Mouse (Mus musculus) kidney, adult 8-10 months (tissue): ENCODE measurements at regions not wholly inside any gene's neighbourhood (a gene's known extent, or its start where the extent isn't known, plus 50 kb on each side); places are given as distances from the start of the nearest gene placed in this dataset.

Source experiments
- DNase-seq, 2 experiments: peaks; one replicate each; pipeline ENCODE4 v3.0.0; 2022

GRCm38 (mm10) chr3:144378524-144379225 is 173.7 kb upstream of the Lmo4 start:
- peak in 1 of 2 experiments; percentile 24 for DNase-seq

GRCm38 (mm10) chr3:144377626-144378523 is 172.9 kb upstream of the Lmo4 start:
- no peak for DNase-seq

GRCm38 (mm10) chr3:144376463-144377402 is 171.7 kb upstream of the Lmo4 start:
- no peak for DNase-seq

- DNase-seq = no peak
Measured at GRCm38 (mm10) chr3:144375725-144376412, 170.8 kb upstream of the Lmo4 start.

- no peak for DNase-seq
Measured at GRCm38 (mm10) chr3:144368300-144368699, 163.3 kb upstream of the Lmo4 start.

GRCm38 (mm10) chr3:144367766-144368116 is 162.7 kb upstream of the Lmo4 start:
- no peak for DNase-seq

- DNase-seq = no peak
Measured at GRCm38 (mm10) chr3:144366976-144367765, 162.2 kb upstream of the Lmo4 start.

GRCm38 (mm10) chr3:144365894-144366293 is 160.9 kb upstream of the Lmo4 start:
- no peak for DNase-seq

- peak in 1 of 2 experiments; percentile 50 for DNase-seq
Measured at GRCm38 (mm10) chr3:144362472-144362871, 157.5 kb upstream of the Lmo4 start.

GRCm38 (mm10) chr3:144361203-144361978 is 156.4 kb upstream of the Lmo4 start:
- no peak for DNase-seq

- no peak for DNase-seq
Measured at GRCm38 (mm10) chr3:144356948-144357295, 151.9 kb upstream of the Lmo4 start.

- no peak for DNase-seq
Measured at GRCm38 (mm10) chr3:144356103-144356947, 151.3 kb upstream of the Lmo4 start.

- no peak for DNase-seq
Measured at GRCm38 (mm10) chr3:144352559-144352958, 147.5 kb upstream of the Lmo4 start.

GRCm38 (mm10) chr3:144348431-144348830 is 143.4 kb upstream of the Lmo4 start:
- no peak for DNase-seq

- DNase-seq = no peak
Measured at GRCm38 (mm10) chr3:144335237-144335636, 130.2 kb upstream of the Lmo4 start.

- no peak for DNase-seq
Measured at GRCm38 (mm10) chr3:144334201-144334600, 129.2 kb upstream of the Lmo4 start.

GRCm38 (mm10) chr3:144332353-144332752 is 127.3 kb upstream of the Lmo4 start:
- no peak for DNase-seq

GRCm38 (mm10) chr3:144329117-144329516 is 124.1 kb upstream of the Lmo4 start:
- no peak for DNase-seq

GRCm38 (mm10) chr3:144327235-144327760 is 122.3 kb upstream of the Lmo4 start:
- no peak for DNase-seq

- DNase-seq = no peak
Measured at GRCm38 (mm10) chr3:144324974-144325373, 120.0 kb upstream of the Lmo4 start.
